Mouse (Mus musculus) left cerebral cortex, postnatal 10 days (tissue): ENCODE results near the gene Sae1. TPM values are rescaled to one million over a fixed set of nuclear protein-coding genes. Genes with fewer than 3 reads are reported as not detected.

Experiments
- DNase-seq, 2 experiments: peaks; one replicate each; pipeline ENCODE4 v3.0.0; 2021 to 2022; ENCODE audit warnings: low spot score in 2 of 2, mixed read lengths in 1 of 2; ENCODE audit errors: extremely low spot score in 1 of 2
- intact Hi-C: fragments of 180-260 bp; cut with DNase I; formaldehyde crosslinking; loops from one replicate; pipeline ENCODE4 v1.15.1; 2025
- total RNA-seq, 2 experiments: library from RNA; stranded (reverse); gene quantifications; 2 replicates each; pipeline ENCODE4 v1.2.3; 2021

Sae1 gene
- total RNA-seq, 2 experiments from 2014 or later = 114 to 118 TPM

- DNase-seq = no peak
- intact Hi-C loops = no loop called here
These were observed 18.8 kb downstream of the Sae1 start for GRCm38 (mm10) chr7:16368835-16369234.

GRCm38 (mm10) chr7:16366669-16367068 lies 20.9 kb downstream of the Sae1 start:
- no peak for DNase-seq
- intact Hi-C loops = no loop called here

DNA sequence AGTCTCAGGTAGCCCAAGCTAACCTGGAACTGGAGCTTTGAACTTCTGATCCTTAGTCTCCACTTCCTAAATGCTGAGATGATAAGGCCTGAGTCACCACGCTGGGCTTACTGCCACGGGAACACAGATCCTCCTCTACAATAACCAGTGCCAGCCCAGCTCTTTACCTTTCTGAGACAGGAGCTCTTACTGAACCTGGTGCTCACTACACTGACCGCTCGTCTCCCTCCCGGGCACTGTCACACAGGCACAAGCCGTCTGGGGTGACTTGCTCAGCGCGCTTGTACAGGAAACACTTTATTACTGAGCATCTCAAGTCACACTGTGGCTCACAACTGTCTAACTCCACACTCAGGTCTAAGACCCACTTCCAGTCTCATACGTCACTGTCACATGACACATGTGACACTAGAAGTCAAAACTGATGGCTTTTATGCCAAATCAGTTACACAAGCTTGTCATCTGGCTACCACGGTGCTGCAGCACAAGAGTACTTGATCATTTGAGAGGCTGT lies 21.4 kb downstream of the Sae1 start:
- peak in 1 of 2 experiments; percentile 20 for DNase-seq
- intact Hi-C loops = no loop called here

- intact Hi-C loops = no loop called here
- no peak for DNase-seq
These were observed 22.6 kb downstream of the Sae1 start for GRCm38 (mm10) chr7:16364901-16365500.

DNA sequence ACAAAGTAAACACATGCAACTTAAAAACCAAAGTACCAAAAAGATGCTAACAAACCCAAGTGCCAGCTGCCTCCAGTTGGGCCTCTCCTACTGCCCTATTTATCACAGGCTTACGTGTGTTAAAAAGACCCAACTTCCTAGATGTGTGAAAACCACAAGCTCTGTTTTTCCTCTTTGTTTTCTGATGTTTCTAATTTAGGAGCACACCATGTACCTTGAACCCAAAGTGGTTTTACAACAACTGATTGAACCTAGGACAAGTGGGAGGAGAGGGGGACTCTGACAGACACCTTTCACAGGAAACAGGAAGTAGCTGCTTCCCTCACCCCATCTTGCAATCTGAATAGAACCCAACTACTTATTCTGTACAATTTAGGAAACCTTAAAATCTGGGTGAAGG lies 23.3 kb downstream of the Sae1 start:
- intact Hi-C loops = no loop called here

DNA sequence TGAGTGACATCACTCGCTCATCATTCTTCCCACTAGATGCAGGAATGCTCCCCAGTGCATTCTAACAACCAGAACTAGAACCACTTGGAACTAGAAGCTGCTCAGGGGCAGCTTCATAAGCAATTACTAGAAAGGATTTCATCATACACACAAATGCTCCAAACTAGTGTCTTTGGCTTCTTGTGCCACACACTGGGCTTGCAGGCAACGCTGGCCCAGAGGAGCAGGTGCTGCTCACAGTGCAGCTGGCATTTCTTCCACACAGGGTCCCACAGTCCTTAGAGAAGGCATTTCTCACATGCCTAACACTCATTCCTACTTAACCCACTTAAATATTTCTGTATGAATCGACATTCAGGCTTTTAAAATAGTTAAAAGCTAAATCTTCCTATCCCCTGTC lies 30.0 kb downstream of the Sae1 start:
- intact Hi-C loops = no loop called here
- no peak for DNase-seq

More for the DNA sequence above, 23.3 kb downstream of the Sae1 start:
- no peak for DNase-seq

DNA sequence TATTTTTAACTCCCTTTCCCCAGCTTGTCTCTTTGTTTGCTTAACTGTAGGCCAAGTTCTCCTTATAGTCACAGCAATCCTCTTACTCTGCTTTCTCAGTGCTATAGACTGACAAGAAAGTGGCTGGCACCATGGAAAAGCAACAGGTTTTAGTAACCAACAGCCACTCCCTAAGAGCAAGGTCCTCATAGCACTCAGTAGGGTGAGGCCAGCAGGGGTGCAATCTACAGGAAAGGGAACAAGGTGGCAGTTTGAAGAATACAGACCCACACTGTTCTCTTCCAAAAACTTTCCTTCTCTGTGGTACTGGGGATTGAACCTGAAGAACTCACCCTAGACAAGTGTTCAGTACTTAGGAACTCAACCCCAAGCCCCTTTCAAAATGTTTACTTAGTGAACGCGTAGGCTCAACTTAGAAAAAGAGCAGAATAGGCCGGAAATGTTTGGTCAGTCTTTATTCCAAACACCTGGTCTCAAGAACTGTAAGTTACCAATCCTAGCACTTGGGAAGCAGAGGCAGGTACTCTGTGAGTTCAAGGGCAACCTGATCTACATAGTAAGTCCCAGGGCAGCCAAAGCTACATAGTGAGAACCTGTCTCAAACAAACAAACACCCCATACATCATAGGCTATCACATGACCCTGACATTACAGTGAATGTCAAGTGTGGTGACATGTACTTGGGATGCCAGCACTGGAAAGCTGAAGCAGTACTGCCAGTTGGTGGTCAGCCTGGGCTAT lies 31.6 kb downstream of the Sae1 start:
- intact Hi-C loops = no loop called here
- DNase-seq = no peak

DNA sequence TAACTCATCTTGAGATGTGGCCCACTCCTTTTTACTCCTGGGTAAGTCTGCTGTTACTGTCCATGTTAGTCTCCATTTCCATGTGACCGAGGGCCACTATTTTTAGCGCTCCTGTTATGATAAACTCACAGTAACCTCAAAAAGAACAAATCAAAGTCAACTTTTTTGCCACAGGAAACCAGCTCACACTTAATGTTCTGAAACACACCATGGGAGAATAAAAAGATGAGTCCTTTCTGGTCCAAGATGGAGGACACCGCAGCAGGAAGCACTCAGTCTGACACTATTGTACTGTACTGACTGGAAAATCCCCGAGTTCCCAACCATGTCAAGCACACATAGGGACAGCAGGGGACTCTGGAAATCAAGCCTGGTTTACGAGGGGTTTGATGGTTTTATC lies 37.6 kb downstream of the Sae1 start:
- DNase-seq = no peak
- intact Hi-C loops = no loop called here

GRCm38 (mm10) chr7:16345297-16345696 lies 42.3 kb downstream of the Sae1 start:
- intact Hi-C loops = no loop called here
- DNase-seq = no peak

DNA sequence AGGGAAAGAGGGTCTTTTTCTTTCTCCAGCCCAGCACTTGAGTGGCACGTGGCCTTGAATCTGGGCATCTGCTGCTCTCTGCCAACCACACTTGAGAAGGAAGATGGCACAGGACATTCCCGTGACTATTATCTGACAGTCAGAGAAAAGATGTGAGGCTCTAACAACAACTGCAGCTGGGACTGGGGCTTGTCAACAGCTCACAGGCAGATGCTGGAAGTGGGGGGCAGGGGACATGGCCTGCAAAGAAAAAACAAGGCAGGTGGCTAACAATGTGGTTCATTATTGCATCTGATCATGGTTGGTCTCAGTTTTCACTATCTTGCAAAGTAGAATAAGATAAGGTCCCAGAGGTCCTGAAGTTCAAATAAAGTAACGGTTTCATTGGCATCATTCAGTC lies 43.0 kb downstream of the Sae1 start:
- intact Hi-C loops = no loop called here
- DNase-seq = no peak

DNA sequence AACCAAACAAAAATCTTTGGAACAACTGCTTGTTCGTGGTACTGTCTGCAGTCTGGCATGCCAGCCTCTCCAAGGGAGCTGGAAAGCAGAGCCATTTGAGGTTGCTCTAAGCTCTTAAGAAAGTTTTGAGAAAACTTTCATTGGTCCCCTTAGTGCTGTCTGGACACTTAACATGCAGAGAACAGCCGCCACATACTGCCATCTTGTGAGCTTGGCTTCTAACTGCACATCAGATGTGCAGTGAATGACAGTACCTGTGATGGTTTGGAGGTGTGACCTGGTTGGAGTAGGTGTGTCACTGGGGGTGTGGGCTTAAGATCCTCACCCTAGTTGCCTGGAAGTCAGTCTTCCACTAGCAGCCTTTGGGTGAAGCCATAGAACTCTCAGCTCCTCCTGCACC lies 49.9 kb downstream of the Sae1 start:
- intact Hi-C loops = no loop called here
- no peak for DNase-seq

- intact Hi-C loops = loop anchor here (5.0 kb wide), 1 partner anchor 37 kb away; no protein-coding TSS in a partner anchor
These were observed 58.5 kb downstream of the Sae1 start for GRCm38 (mm10) chr7:16329146-16329545.

DNA sequence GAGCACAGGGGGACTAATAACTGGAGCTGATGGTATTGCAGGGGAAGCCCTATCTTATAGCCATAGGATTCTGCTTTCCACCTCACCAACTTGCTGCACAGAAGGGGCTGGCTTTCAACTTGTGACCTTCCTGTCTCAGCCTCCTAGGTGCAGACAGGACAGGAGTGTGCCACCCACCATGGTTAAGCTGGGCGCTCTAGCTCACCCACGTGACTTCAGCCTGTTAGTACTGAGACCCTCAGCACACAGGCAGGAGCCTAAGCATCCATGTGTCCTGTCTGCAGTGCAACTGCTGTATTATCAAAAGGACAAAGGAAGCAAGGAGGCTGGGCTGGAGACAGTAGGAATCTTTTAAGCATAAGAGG lies 61.0 kb downstream of the Sae1 start:
- DNase-seq = no peak
- intact Hi-C loops = loop anchor here (5.0 kb wide), 1 partner anchor 34 kb away; no protein-coding TSS in a partner anchor

More at GRCm38 (mm10) chr7:16329146-16329545, 58.5 kb downstream of the Sae1 start:
- no peak for DNase-seq

DNA sequence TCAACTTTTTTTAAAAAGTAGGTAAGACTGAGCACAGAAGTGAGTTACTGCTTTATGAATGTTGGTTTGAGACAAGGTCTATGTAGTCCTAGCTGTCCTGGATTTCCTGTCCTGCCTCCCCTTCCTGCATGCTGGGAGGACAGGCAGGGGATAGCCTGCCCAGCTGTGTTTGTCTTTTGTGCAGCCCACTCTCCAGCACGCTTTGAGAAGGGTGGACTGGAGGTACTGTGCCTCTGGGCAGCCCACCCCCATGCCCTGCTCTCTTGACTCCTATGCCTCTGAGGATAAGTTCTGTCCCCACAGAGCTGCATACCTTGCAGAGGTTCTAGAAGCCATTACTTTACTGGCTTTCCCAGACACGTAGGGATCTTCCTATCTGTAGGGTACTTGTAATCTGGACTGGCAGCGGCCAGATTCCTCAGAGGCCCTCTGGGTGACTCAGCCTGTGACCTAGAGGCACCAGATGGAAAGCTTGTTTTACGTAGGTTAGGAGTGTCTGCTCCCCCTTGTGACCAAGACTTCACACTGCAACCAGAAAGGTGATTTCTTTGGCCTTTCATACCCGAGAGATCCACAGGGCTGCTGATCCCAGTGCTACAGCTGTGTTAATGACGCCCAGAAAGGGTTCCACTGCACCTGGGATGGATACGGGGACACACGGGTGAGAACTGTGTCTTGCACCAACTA lies 61.5 kb downstream of the Sae1 start:
- peak in 1 of 2 experiments; percentile 58 for DNase-seq
- intact Hi-C loops = loop anchor here (5.0 kb wide), 1 partner anchor 34 kb away; no protein-coding TSS in a partner anchor

GRCm38 (mm10) chr7:16324661-16325060 lies 62.9 kb downstream of the Sae1 start:
- intact Hi-C loops = loop anchor here (5.0 kb wide), 1 partner anchor 32 kb away; no protein-coding TSS in a partner anchor
- no peak for DNase-seq

- intact Hi-C loops = no loop called here
- no peak for DNase-seq
These were observed 67.1 kb downstream of the Sae1 start for GRCm38 (mm10) chr7:16320479-16320878.

GRCm38 (mm10) chr7:16319216-16319615 lies 68.4 kb downstream of the Sae1 start:
- DNase-seq = no peak
- intact Hi-C loops = no loop called here

DNA sequence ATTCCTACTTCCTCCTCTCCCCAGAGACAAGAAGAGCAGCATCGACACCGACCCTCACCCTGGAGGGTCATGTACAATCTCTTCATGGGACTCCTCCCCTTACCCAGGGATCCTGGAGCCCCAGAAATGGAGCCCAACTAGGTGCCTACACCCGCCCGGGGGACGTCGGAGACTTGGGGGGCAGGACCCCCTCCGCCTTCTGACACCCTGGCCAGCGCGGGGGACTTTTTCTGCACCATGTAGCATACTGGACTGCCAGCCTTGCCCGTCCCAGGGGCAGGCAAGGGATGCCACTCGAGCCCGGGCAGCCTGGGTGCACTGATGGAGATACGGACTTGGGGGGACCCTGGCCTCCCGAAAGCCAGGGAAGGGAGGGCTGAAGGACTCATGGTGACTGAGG lies 70.5 kb downstream of the Sae1 start:
- no peak for DNase-seq
- intact Hi-C loops = no loop called here

DNA sequence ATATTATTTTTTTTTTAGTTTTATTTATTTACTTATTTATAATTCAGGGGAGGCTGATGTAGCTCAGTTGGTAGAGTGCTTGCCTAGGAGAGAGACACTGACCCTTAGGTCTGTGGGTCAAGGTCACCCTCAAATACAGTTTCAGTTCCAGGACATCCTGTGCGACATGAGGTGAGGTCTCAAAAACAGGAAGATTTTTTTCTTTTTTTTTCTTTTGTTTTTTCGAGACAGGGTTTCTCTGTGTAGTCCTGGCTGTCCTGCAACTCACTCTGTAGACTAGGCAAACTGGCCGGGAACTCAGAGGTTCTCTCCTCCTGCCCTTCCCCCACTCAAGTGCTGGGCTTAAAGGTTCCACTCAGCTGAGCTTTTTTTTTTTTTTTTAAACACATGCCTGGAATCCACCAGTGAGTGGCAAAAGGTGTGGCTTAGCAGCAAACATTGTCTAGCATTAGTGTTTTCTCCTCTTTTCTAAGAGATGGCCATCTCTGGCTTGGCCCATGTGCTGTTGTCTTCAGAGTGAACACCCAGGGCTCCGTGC lies 72.3 kb downstream of the Sae1 start:
- intact Hi-C loops = no loop called here

More for the DNA sequence above, 72.3 kb downstream of the Sae1 start:
- no peak for DNase-seq
